Mouse (Mus musculus) forebrain, embryonic 15.5 days (tissue): ENCODE measurements around the gene Tmem217. TPM values are rescaled to one million over a fixed set of nuclear protein-coding genes. Genes with fewer than 3 reads are reported as not detected.
"Not testable (repeated sequence)": the region's sequence is repeated elsewhere in the genome, so short reads cannot be mapped to it uniquely, and the experiment has no call there.

ENCODE experiments used
- ATAC-seq: fragments of 200-750 bp; cut with Nextera tagmentation; replicated peaks from 2 replicates; pipeline ENCODE4 v1.8.0; 2017; ENCODE audit warnings: mild to moderate bottlenecking, moderate TSS enrichment, moderate library complexity
- H3K27ac ChIP-seq: fragments of 300-500 bp; sonication (generic); replicated peaks from 2 replicates; pipeline ENCODE4 v1.5.1; 2015; ENCODE audit warnings: mild to moderate bottlenecking, inconsistent platforms
- H3K27me3 ChIP-seq: fragments of 300-500 bp; sonication (generic); 2 replicates; pipeline ENCODE4 v1.6.1; 2015; ENCODE audit warnings: inconsistent platforms
- H3K36me3 ChIP-seq: fragments of 300-500 bp; sonication (generic); 2 replicates; pipeline ENCODE4 v1.6.1; 2015; ENCODE audit warnings: mild to moderate bottlenecking, inconsistent platforms
- H3K4me1 ChIP-seq: fragments of 300-500 bp; sonication (generic); 2 replicates; pipeline ENCODE4 v1.6.1; 2015; ENCODE audit warnings: inconsistent platforms
- H3K4me2 ChIP-seq: fragments of 300-500 bp; sonication (generic); replicated peaks from 2 replicates; pipeline ENCODE4 v1.6.1; 2015; ENCODE audit warnings: mild to moderate bottlenecking, inconsistent platforms
- H3K4me3 ChIP-seq: fragments of 300-500 bp; sonication (generic); 2 replicates; pipeline ENCODE4 v1.5.1; 2015; ENCODE audit warnings: mild to moderate bottlenecking, inconsistent platforms
- H3K9ac ChIP-seq: fragments of 300-500 bp; sonication (generic); replicated peaks from 2 replicates; pipeline ENCODE4 v1.6.1; 2015; ENCODE audit warnings: mild to moderate bottlenecking, inconsistent platforms
- H3K9me3 ChIP-seq: fragments of 300-500 bp; sonication (generic); 2 replicates; pipeline ENCODE4 v1.6.1; 2016; ENCODE audit warnings: inconsistent platforms
- WGBS: fragments of 180-500 bp; shearing (Covaris S2); methylation state at CpG from one replicate; pipeline ENCODE4 v1.1.7; 2015; ENCODE audit warnings: mixed read lengths; 5-methylcytosine and 5-hydroxymethylcytosine counted together
- polyA plus RNA-seq: library from polyadenylated mRNA; unstranded; fragments of >200 nt; fragmentation: Nextera tagmentation; extraction: Ambion mirVana; gene quantifications from 2 replicates; pipeline ENCODE4 v1.2.1, GENCODE M21; 2015

Gene Tmem217
- polyA plus RNA-seq, 1 experiment from 2014 or later = 1.6 TPM

DNA sequence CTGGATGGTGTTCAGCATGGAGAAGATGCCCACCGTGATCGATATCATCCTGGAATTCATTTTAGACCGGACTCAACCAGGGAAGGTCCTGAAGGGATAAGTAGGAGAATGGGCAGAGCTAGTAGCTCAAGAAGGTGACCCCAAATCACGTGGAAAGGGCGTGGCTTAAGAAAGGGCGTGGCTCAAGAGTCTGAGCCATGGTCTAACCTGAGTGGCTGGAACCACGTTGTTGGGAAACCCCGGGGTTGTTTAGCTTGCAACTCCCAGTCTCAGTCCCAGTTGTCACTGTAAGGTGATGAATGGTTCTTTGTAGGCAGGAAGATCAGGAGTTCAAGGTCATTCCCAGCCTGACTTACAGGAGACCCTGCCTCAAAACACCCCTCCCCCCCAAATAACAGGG lies 32.5 kb downstream of the Tmem217 start:
- Histone ChIP-seq H3K9ac (no peak overlapping the region), H3K27ac (no peak overlapping the region), H3K36me3 (no peaks in the 10 kb centered on the region), H3K27me3 (no peaks in the 10 kb centered on the region), H3K4me2 (no peak overlapping the region), H3K9me3 (no peaks in the 10 kb centered on the region), H3K4me1 (no peaks in the 10 kb centered on the region), H3K4me3 (no peak overlapping the region)
- WGBS = 75% methylated on average over 8 of the region's 8 CpGs
- ATAC-seq = no peak

GRCm38 (mm10) chr17:29518665-29519064 lies 33.5 kb downstream of the Tmem217 start:
- ATAC-seq, H3K9me3 ChIP-seq, H3K36me3 ChIP-seq, H3K9ac ChIP-seq, H3K27ac ChIP-seq, H3K4me2 ChIP-seq, H3K27me3 ChIP-seq, H3K4me1 ChIP-seq, H3K4me3 ChIP-seq: not testable (repeated sequence)
- WGBS = 91% methylated on average over 5 of the region's 5 CpGs

- no peak overlapping the region for H3K4me2 ChIP-seq
- 2% methylated on average over 11 of the region's 11 CpGs for WGBS
- H3K9ac ChIP-seq = no peak overlapping the region
- H3K36me3 ChIP-seq = no peaks in the 10 kb centered on the region
- no peak overlapping the region for H3K4me3 ChIP-seq
- no peak overlapping the region for H3K27ac ChIP-seq
- H3K27me3 ChIP-seq = no peaks in the 10 kb centered on the region
- H3K4me1 ChIP-seq = no peaks in the 10 kb centered on the region
- no peaks in the 10 kb centered on the region for H3K9me3 ChIP-seq
- 0 out of 2 replicates have a peak, but pooled peaks have one; percentile 51 for ATAC-seq
Measured at GRCm38 (mm10) chr17:29514435-29514834, 37.8 kb downstream of the Tmem217 start.

- no peaks in the 10 kb centered on the region for H3K9me3 ChIP-seq
- no peaks in the 10 kb centered on the region for H3K4me1 ChIP-seq
- H3K9ac ChIP-seq = no peak overlapping the region
- H3K4me3 ChIP-seq = no peak overlapping the region
- WGBS = 40% methylated on average over 13 of the region's 13 CpGs
- H3K36me3 ChIP-seq = no peaks in the 10 kb centered on the region
- 0 out of 2 replicates have a peak, but pooled peaks have one; percentile 26 for ATAC-seq
- no peak overlapping the region for H3K27ac ChIP-seq
- H3K27me3 ChIP-seq = no peaks in the 10 kb centered on the region
- H3K4me2 ChIP-seq = no peak overlapping the region
Measured at GRCm38 (mm10) chr17:29513044-29513730, 39.0 kb downstream of the Tmem217 start.

GRCm38 (mm10) chr17:29510691-29511090 lies 41.5 kb downstream of the Tmem217 start:
- Histone ChIP-seq H3K27me3 (no peaks in the 10 kb centered on the region), H3K9me3 (no peaks in the 10 kb centered on the region), H3K4me1 (no peaks in the 10 kb centered on the region), H3K4me2 (no peak overlapping the region), H3K9ac (no peak overlapping the region), H3K36me3 (no peaks in the 10 kb centered on the region), H3K4me3 (no peak overlapping the region), H3K27ac (no peak overlapping the region)
- no peak for ATAC-seq
- 79% methylated on average over 8 of the region's 8 CpGs for WGBS

- no peak for ATAC-seq
- Histone ChIP-seq H3K4me3 (no peak overlapping the region), H3K9ac (no peak overlapping the region), H3K9me3 (no peaks in the 10 kb centered on the region), H3K36me3 (no peaks in the 10 kb centered on the region), H3K27me3 (no peaks in the 10 kb centered on the region), H3K4me1 (no peaks in the 10 kb centered on the region), H3K27ac (no peak overlapping the region), H3K4me2 (no peak overlapping the region)
- 76% methylated on average over 12 of the region's 12 CpGs for WGBS
Measured at GRCm38 (mm10) chr17:29508927-29509608, 43.1 kb downstream of the Tmem217 start.

DNA sequence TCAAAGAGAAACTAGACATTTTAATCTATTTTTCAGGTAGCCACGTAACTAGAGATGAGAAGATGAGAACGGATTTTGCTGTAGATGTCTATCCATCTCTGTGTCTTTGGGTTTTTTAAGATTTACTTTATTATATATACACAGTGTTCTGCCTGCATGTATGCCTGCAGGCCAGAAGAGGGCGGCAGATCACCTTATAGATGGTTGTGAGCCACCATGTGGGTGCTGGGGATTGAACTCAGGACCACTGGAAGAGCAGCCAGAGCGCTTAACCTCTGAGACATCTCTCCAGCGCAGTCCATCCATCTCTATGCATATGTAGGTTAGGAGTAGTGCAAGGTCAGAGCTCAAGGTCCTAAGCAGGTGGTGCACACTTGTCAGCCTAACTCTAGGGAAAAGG lies 48.5 kb downstream of the Tmem217 start:
- WGBS = 83% methylated on average over 5 of the region's 5 CpGs
- no peaks in the 10 kb centered on the region for H3K4me1 ChIP-seq
- H3K4me3 ChIP-seq = no peak overlapping the region
- no peak overlapping the region for H3K27ac ChIP-seq
- no peak overlapping the region for H3K9ac ChIP-seq
- H3K27me3 ChIP-seq = no peaks in the 10 kb centered on the region
- no peak overlapping the region for H3K4me2 ChIP-seq
- H3K9me3 ChIP-seq = no peaks in the 10 kb centered on the region
- H3K36me3 ChIP-seq = no peaks in the 10 kb centered on the region
- no peak for ATAC-seq

GRCm38 (mm10) chr17:29502669-29503665 lies 49.2 kb downstream of the Tmem217 start:
- H3K4me2 ChIP-seq = no peak overlapping the region; the same call in 1 of the 2 replicates

DNA sequence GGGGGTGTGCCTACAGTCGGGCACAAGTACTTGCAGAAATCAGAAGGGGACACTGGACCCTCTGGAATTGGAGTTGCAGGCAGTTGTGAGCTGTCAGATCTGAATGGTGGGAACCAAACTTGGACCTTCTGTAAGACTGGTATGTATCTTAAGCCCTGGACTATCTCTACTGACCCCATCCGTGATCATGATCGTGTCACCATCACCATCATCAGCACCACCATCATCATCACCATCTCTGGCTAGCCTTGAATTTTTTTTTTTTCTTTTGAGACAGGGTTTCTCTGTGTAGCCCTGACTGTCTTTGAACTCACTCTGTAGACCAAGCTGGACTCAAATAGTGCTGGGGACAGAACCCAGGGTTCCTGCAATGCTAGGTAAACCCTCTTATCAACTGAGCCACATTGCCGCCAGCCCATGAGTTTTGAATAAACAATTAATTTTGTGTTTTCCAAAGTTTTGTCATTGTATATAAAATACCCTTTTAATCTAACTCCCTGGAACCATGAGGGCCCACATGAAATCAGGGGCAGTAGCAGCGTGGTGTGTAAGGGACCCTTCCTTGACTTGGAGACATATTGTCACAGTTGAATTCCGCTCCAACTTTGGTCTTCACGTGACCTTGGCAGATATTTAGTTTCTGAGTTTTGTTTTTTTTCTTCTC lies 50.0 kb downstream of the Tmem217 start:
- Histone ChIP-seq H3K9ac (no peak overlapping the region), H3K4me2 (no peak overlapping the region), H3K4me3 (no peak overlapping the region), H3K27ac (no peak overlapping the region), H3K36me3 (no peaks in the 10 kb centered on the region), H3K4me1 (no peaks in the 10 kb centered on the region), H3K27me3 (no peaks in the 10 kb centered on the region), H3K9me3 (no peaks in the 10 kb centered on the region)
- WGBS = 82% methylated on average over 7 of the region's 7 CpGs
- no peak for ATAC-seq

More at GRCm38 (mm10) chr17:29502669-29503665, 49.2 kb downstream of the Tmem217 start:
- WGBS = 21% methylated on average over 32 of the region's 32 CpGs
- Histone ChIP-seq H3K27ac (no peak overlapping the region), H3K4me1 (no peaks in the 10 kb centered on the region), H3K9ac (no peak overlapping the region), H3K9me3 (no peaks in the 10 kb centered on the region), H3K4me3 (no peak overlapping the region), H3K36me3 (no peaks in the 10 kb centered on the region), H3K27me3 (no peaks in the 10 kb centered on the region)
- ATAC-seq = no peak

GRCm38 (mm10) chr17:29500802-29501469 lies 51.2 kb downstream of the Tmem217 start:
- ATAC-seq = no peak
- no peaks in the 10 kb centered on the region for H3K36me3 ChIP-seq
- no peak overlapping the region for H3K4me2 ChIP-seq
- no peak overlapping the region for H3K9ac ChIP-seq
- H3K27me3 ChIP-seq = no peaks in the 10 kb centered on the region
- H3K9me3 ChIP-seq = no peaks in the 10 kb centered on the region
- H3K27ac ChIP-seq = no peak overlapping the region
- no peaks in the 10 kb centered on the region for H3K4me1 ChIP-seq
- H3K4me3 ChIP-seq = no peak overlapping the region
- WGBS = 87% methylated on average over 17 of the region's 17 CpGs

DNA sequence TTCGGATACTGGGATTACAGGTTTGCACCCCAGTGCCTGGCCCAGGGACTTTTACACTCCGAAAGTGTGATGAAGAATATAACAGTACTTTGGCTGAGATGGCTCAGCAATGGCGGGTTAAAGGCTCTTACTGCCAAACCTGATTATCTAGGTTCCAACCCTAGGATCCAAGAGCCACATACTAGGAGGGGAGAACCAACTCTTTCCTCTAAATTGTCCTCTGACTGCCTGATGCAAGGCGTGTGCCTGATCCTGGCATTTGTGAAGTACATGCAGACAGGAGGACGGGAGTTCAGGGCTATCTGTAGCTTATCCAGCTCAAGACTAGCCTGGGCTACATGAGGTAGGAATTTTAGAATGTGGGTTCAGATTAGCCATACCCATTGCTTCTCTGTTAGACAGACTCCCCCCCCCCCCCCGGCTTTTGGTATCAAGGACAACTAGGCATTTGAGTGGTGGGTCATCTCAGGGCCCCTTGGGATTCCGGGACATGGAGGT lies 51.9 kb downstream of the Tmem217 start:
- H3K4me1 ChIP-seq = no peaks in the 10 kb centered on the region
- H3K4me3 ChIP-seq = no peak overlapping the region
- H3K27me3 ChIP-seq = no peaks in the 10 kb centered on the region
- no peak overlapping the region for H3K9ac ChIP-seq
- H3K9me3 ChIP-seq = no peaks in the 10 kb centered on the region
- WGBS = 80% methylated on average over 7 of the region's 7 CpGs
- no peak overlapping the region for H3K4me2 ChIP-seq
- no peaks in the 10 kb centered on the region for H3K36me3 ChIP-seq
- no peak overlapping the region for H3K27ac ChIP-seq
- no peak for ATAC-seq
